Mouse (Mus musculus) thymus, postnatal 10 days (tissue): ENCODE results near the gene Olfr313.
"Not testable (repeated sequence)": the region's sequence is repeated elsewhere in the genome, so short reads cannot be mapped to it uniquely, and the experiment has no call there.

Experiments
- DNase-seq, 2 experiments: peaks; one replicate each; pipeline ENCODE4 v3.0.0; 2021; ENCODE audit warnings: low spot score in 2 of 2

Olfr313 gene

DNA sequence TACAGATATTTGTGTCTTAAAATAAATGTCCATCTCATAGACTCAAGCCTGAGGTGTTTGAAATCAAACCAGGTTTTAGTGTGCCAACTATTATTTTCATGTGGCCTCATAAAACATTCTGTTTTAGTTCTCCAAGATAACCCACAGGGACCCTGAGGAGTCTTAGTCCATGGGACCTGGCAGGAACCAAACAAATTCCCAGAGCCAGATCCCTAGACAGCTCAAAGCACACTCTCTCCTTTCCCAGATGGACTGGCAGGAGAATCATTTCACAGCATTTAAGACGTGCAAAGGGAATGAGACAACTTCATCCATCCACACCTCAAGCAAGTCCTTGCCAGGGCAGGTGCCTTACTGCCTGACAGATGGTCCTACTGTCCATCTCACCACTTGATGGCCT is at the start of gene Olfr313:
TSS of gene Olfr313 (plus strand) at position 301 of the 400 bp plus-strand sequence.
- DNase-seq: not testable (repeated sequence)

DNA sequence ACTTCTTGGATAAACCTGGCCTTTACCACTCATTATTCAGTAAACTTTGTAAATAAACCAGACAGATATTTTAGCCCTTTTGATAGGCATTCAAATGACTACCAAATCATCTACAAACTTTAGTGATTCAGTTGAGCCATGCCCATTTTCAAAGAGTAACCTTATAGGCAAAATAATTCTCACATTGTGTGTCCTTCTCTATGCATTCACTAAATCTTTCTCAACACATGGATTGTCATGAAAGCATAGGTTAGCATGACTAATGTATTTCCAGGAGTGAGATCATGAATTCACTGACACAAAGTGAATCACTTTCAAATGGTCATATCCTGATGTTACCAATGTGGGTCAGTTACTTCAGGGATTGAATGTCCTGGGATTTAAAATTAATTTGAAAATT is 41.9 kb upstream of the Olfr313 start, which contains the start of gene Olfr315:
TSS of gene Olfr315 (plus strand) at position 301 of the 400 bp plus-strand sequence.
- DNase-seq: no peak

DNA sequence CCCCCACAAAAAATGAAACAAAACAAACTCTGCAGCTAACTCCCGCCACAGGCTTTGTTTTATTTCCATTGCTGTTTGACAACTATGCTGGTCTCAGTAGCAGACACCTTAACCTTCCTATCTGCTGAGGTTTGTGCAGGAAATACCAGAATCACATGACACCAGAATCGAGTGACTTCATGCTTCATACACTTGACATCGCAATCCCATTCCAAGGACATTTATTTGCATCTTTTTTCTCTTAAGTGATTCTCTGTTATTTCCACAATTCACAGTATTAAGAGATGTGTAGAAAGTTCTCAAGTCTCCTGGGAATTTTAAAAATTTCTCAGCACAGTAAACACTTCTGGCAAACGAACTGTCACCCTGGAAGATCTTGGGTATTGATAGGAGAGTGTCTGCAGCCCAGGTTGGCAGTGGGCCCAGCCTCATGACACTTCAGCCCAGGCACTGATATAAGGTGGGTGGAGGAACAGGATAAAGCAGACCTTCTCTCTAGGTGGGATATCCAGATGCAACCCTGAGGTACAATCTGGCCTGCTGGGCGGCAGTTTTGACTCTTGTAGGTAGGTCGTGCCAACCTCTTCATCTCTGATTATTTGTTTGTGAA is 32.2 kb upstream of the Olfr313 start, which contains the start of gene Olfr314:
TSS of gene Olfr314 (plus strand) at position 473 of the 610 bp plus-strand sequence.
- DNase-seq: no peak

DNA sequence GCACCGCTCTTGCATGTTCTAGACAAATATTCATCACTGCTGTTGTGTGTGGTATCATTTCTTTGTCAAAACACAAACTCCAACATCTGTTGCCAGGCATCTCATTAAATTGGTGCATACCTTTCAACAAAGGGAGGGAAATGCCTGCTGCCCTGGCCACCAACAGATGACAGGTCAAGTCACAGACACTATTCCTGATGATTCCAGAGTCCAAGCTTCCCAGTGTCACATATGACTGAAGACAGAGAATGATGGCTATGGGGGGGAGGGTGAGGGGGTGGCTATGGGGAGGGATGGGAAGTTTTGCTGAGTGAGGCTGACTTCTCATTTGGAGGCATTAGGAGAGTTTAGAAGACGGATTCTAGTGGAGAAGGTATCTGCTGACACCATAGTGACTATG is 30.6 kb upstream of the Olfr313 start:
- DNase-seq: no peak

DNA sequence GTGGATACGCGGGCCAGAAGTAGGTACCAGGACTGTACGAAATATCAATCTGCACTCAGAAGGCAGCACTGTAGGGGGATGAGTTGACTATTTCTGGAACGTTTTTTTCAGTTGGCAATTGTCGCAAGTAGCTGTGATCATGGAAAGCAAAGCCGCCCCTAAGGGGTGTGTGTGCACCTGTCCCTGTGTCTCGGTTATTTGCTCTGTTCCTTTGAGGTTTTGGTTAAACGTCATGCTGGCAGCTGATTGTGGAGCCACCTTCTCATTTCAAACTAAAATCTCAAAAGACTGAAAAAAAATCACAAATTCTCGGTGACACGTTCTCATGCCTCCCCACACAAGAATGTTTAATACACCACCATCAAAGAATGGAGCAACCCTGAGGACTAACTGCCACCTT is 27.1 kb upstream of the Olfr313 start:
- peak; percentile 62 to 66 for DNase-seq

DNA sequence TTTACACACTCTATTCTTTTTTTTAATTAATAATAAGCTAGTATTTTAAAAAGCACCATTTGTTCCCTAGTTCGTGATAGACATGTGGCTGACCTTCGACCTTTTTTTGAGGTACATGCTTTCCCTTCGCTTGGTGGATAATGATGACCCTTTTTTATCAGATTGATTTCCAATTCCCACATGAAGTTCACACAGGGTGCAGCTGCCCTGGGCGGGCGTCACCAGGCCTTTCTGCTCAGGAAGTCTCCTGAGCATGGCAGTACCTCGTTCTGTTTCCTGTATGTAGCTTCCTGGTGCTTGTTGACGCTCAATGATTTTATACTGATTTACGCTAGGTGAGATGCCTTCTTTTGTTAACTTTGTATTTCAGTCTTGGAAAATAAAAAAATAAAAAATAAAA is 26.5 kb upstream of the Olfr313 start:
- peak; percentile 16 to 35 for DNase-seq

DNA sequence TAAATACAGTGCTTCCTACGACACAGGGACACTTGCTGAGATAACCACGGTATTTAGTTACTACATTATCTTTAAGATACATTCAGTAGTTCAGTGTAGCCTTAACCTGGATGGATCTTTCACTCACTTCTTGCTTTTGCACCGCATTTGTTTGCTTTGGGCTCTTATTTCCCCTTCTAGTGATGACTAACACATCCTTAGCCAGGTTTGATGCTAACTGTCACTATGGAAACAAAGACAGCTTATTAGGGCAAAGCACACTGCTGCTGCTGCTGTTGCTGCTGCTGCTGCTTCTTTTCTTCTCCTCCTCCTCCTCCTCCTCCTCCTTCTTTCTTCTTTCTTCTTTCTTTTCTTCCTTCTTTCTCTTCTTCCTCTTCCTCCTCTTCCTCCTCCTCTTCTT is 25.3 kb upstream of the Olfr313 start:
- no peak for DNase-seq

DNA sequence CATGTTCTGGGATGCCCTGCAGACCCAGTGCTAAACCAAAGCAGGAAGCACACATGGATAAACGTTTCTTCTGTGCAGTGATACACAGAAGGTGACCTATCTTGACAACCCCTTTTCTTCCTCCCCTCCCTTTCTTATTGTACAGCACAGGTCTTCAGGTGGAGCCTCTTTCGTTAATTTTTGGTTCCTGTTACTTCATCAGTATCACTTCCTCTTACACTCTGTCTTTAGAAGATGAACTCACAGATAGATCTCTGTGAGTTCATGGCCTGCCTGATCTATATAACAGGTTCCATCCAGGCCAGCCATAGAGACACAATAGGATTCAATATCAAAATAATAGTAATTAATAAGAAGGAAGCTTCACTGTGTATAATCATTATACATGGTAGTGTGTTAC is 24.7 kb upstream of the Olfr313 start:
- no peak for DNase-seq

DNA sequence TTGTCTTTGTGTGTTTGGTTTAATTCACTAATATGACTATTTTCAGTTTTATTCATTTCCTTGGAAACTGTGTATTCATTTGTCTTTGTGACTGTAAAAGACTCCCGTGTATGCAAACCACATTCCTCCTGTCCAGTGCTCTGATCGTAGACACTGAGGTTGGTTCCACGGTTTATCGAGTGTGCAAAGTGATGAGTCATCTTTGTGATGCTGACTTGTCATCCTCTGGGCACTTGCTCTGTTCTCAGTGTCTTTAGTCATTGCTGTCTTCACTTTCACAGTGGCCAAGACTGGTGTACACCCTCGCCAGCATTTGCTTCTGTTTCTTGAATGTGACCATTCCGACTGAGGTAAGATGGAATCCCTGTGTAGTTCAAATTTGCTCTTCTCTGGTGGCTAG is 24.2 kb upstream of the Olfr313 start:
- no peak for DNase-seq

DNA sequence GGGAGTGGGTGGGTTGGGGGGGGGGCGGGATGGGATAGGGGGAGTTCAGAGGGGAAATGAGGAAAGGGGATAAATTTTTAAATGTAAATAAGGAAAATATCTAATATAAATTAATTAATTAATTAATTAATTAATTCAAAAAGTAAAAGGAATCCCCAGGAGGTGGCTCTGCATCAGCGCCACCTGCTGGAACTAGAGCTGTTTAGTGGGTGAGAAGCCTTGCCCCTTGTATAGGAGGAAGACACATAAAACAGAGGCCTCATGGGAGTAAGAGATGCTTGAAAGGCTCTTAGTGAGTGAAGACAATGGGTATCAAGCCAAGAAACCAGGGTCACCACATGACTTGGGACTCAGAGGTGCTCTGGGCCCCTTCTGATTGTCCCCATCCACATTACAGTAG is 18.9 kb upstream of the Olfr313 start:
- DNase-seq: peak in 1 of 2 experiments; percentile 37

DNA sequence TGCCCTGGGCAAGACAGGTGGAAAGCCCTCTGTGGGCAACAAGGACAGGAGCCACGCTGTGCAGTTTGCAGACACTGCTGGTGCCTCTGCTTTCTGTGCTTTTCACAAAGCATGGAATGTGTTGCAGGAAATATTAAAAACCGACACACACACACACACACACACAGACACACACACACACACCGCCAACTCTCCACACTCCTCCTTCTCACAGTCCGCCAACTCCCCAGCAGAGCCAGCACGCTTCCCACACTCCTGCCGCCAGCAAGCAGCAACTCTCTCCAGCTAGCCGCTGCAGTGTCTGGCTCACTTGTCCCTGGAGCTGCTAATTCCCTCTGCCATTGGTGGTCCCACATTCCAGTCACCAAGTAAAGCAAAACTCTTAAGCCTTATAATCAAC is 17.9 kb upstream of the Olfr313 start:
- DNase-seq: no peak

DNA sequence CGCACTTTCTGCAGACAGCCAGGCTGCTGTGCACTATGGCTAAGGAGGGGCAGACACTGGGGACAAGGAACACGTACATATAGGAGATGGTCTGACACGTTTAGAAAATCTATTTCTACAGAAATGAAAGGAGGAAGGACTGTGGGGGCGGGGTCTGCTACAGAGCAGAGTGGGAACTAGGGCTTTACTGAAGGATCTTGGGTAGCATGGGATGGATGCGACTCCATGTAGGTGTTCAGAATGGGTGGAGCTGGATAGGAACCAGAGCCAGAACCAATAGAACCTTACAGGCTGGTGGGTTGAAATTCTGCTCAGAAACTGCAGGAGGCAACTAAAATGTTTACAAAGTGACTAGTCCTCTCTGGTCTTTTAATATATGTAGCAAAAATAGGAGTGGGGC is 15.1 kb upstream of the Olfr313 start:
- DNase-seq: no peak

DNA sequence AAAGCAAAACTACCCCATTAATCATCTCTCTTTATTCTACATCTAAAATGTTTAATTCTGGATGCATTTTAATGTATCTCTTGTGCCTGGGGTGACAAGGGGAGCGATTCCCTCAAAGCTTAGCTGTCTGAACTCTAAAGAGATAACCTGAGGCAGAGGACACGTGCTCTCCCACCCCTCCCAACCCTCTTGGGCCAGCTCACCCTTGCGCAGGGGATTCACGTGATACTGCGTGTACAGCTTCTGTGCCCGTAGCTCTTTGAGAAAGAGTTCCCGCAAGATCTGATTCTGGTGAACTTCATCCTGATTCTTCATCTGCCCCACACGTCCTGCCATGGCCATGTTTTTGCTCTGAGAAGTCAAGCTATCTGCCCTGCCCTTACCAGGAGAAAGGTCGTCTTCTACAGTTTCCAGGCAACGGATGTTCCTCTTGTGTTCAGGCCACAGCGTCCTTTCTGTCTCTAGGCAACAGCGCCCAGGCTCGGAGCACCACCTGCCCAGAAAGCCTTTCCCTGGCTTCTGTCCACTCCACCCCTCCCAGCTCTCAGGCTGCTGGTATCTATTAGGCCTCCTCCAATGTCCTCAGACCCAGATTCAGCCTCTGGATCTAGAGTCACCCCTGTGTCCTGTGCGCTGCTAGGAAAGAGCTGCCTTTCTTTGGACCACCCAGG is 13.1 kb upstream of the Olfr313 start, which contains the start of gene Fam183b:
TSS of gene Fam183b (minus strand) at position 403 of the 671 bp plus-strand sequence.
- DNase-seq: no peak

DNA sequence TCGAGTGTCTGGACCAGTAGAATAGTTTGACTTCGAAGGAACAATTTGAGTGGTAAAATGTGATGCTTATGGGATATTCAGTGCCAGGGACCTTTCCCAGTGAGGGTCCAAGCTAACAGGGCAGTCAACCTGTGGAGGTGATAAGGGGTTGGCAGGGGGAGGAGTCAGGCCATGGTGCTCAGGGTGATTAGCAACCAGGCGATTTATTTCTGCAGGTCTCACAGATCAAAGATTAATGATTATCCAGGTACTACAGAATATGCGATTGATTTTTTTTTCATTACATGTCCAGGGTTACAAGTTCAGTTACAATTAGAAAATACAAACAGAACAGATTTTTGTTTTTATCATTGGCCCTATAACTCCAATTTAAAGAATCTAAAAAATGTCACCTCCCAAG is 10.9 kb upstream of the Olfr313 start:
- DNase-seq: no peak

DNA sequence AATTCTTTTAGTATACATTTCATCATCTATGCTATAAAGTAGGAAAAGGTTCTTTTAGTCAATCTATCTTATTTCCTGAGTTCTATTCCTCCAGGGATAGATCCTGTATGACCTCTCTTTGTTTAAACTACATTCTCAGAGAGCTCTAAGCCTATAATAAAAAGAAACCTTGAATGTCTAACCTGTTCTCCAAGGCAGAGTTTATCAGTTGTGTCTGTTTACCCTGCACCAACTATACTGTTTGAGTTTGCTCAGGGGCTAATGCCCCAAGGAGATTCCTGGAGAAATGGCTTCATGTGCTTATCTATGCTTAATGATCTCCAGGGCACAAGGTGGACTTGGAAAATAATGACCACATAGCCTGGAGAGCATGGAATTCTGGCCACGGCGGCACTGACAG is 10.4 kb upstream of the Olfr313 start:
- no peak for DNase-seq

DNA sequence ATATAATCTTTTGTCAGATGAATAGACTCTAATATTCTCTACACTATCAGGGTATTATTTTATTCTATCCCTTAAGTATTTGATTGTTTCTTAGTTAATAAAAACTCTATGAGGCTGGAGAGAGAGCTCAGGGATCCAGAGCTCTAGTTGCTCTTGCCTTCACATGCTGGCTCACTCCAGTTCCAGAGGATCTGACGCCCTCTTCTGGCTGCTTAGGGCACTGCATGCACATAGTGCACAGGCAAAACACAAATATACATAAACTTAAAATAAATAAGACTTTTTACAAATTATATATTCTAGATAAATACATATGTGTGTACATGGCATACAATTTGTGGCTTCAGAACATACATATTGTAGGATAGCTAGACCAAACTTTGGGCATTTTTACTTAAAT is 2.8 kb upstream of the Olfr313 start:
- no peak for DNase-seq

DNA sequence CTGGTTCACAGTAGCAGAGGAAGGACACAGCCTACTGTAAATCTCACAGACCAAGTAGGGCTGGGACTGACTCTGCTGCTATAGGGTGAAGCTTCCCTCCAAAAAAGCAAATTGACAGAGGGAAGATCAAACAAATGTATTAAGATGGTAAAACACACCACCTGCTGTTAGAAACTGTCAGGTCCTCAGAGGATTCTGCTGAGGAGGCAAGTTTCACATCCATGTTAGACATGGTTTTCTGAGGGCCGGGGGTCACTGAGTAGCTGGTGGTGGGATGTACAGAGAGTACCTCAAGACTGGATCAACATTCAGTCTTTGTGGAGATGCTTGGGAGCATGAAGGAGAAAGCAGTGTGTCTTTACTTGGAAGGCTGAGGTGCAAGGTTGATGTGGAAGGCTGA is 876 bp downstream of the Olfr313 start:
- DNase-seq: no peak

DNA sequence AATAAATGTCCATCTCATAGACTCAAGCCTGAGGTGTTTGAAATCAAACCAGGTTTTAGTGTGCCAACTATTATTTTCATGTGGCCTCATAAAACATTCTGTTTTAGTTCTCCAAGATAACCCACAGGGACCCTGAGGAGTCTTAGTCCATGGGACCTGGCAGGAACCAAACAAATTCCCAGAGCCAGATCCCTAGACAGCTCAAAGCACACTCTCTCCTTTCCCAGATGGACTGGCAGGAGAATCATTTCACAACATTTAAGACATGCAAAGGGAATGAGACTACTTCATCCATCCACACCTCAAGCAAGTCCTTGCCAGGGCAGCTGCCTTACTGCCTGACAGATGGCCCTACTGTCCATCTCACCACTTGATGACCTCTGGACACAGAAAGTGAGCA is 14.1 kb downstream of the Olfr313 start, which contains the start of gene Olfr312:
TSS of gene Olfr312 (plus strand) at position 301 of the 400 bp plus-strand sequence.
- DNase-seq: not testable (repeated sequence)

DNA sequence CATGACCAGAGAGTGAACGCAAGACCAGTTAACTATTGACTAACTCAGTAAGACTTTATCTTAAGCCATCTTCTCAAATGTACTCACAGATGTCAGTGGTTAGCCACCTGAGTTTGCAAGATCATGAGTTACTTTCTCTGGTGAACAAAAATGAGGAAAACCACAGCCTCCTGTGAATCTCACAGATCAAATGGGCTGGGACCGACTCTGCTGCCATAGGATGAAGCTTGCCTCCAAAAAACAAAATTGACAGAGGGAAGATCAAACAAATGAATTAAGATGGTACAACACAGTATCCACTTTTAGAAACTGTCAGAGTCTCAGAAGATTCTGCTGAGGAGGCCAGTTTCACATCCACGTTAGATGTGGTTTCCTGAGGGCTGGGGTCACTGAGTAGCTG is 15.0 kb downstream of the Olfr313 start:
- peak; percentile 52 to 54 for DNase-seq

DNA sequence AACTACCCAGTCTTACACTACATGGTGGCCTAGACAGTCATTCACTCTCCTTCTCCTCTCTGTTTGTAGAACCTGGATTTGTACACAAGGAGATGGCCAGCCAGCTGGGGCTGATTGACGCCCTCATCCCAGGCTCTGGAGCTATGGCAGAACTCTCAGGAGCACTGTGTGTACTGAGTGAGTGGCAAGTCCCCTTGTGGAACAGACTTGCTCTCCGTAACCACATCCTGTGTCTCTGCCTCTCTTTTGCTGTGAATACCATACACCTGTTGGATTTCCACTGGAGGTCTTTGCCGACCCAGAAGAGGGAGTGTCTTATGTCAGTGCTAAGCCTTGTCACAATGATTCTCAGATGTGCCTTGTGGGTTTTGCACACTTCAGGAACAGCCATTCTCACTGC is 17.7 kb downstream of the Olfr313 start:
- DNase-seq: peak; percentile 49 to 62

DNA sequence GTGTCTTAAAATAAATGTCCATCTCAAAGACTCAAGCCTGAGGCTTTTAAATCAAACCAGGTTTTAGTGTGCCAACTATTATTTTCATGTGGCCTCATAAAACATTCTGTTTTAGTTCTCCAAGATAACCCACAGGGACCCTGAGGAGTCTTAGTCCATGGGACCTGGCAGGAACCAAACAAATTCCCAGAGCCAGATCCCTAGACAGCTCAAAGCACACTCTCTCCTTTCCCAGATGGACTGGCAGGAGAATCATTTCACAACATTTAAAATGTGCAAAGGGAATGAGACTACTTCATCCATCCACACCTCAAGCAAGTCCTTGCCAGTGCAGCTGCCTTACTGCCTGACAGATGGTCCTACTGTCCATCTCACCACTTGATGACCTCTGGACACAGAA is 24.2 kb downstream of the Olfr313 start, which contains the start of gene Olfr311:
TSS of gene Olfr311 (plus strand) at position 301 of the 400 bp plus-strand sequence.
- not testable (repeated sequence) for DNase-seq

DNA sequence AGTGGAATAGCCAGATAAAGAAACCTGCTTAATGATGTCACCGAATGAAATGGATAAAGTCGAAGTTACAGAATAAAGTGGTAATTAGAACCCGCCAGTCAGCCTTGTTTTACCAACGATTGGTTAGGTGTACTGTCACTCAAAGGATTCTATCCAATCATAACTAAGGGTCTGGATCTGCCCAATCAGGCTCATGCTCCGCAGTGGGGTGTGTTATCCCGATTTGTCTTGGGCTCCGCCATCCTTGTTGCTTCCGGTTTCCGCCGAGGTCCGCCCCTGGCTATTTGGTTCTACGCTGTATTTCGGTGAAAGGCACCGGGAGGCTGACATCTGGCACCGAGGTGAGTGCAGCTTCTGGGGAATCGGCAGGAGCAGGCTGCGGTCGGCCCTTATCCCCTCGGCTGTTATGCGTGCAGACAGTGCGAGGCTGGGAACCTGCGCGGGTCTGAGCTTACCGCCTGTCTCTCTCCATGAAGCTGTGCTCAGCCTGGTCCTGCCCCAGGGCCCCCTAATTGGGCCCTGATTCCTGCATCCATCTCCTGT is 32.2 kb downstream of the Olfr313 start, which contains the start of gene Gm12258:
TSS of gene Gm12258 (plus strand) at position 240 of the 543 bp plus-strand sequence.
- DNase-seq: peak; percentile 86 to 96

DNA sequence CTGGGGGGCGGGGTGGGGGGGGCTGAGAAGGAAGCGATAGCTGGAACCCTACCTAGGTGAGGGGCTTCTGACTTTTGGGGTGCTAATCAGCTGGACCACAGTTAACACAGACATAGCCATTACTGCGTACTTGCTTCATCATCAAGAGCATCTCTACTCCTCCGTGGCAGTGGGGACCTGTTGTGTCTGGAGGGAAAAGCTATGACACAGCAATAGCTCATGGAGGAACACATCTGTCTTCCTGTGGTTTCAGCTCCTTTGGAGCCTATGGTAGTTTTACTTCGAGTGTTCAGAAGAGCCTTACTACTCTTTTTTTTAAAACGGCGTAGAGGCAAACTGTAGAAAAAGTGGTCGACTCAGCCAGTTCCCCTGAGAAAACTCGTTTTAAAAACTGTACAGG is 32.8 kb downstream of the Olfr313 start:
- peak in 1 of 2 experiments; percentile 37 for DNase-seq
